Mouse (Mus musculus) erythroblast, adult 5-6 weeks (primary cell): ENCODE results near the gene Zfp39. TPM values are rescaled to one million over a fixed set of nuclear protein-coding genes. Genes with fewer than 3 reads are reported as not detected.

Experiments
- ATAC-seq: replicated peaks from 2 replicates; pipeline ENCODE4 v1.8.0; 2016; ENCODE audit warnings: moderate number of reproducible peaks, mild to moderate bottlenecking, moderate TSS enrichment, inconsistent platforms; ENCODE audit not compliant: poor library complexity, low FRiP score, severe bottlenecking
- total RNA-seq, 2 experiments: library from RNA; stranded (forward) in 1 of 2; stranded (reverse) in 1 of 2; fragments of 150-400 nt in 1 of 2; fragments of 200-764, 138-1000 nt in 1 of 2; gene quantifications; 2 replicates each; pipeline versions ENCODE4 v1.2.3 to v1.2.4; 2015 to 2017; ENCODE audit warnings: low replicate concordance in 2 of 2

The Zfp39 gene
- total RNA-seq, 2 experiments from 2014 or later = 15.2 to 19.8 TPM

DNA sequence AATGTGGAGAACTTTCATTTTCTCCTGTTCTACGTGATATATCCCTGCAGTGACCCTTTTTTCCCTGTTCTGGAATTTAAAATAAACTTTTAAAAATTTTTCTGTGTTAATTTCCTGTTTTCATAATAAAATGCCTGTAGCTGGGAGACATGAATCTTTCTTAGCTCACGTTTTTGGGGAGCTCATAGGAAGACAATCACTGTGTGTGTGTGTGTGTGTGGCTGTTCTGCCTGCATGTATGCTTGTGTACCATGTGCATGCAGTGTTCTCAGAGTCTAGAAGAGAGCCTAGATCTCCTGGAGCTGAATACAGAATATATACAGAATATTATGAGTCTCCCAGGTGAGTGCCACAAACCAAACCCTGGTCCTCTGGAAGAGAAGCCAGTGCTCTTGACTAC is 23.0 kb upstream of the Zfp39 start:
- no peak for ATAC-seq

DNA sequence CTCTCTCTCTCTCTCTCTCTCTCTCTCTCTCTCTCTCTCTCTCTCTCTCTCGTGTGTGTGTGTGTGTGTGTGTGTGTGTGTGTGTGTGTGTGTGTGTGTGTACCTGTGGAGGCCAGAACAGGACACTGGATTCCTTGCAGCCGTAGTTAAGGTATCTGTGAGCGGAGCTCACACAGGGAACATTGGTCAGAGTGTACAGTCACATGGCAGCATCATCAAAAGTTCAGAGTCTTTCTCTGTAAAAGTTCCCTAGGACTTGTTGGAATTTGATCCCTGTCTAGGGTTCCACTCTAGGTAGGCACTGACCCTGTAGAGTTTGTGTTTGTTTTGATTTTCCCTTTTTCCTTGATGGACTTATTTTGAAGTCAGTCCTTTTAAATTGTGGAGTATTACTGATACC is 22.6 kb upstream of the Zfp39 start:
- ATAC-seq = no peak

DNA sequence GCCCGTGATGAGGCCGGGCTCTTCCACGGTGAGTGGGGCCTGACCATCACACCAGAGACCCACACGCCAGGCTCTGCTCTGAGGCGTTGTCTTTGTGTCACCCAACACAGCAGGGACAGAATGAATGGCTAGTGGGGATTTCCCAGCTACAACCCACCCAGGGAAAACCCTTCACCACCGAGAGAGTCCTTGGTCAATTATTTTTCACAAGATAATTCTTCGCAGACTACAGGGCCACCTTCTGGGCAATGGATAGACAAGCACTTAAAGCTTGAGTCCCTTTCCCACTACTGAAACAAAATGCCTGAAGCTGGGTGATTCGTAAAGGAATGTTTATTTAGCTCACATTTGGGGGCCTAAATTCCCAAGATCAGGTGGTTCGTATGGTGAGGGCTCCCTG is 18.4 kb upstream of the Zfp39 start:
- no peak for ATAC-seq

DNA sequence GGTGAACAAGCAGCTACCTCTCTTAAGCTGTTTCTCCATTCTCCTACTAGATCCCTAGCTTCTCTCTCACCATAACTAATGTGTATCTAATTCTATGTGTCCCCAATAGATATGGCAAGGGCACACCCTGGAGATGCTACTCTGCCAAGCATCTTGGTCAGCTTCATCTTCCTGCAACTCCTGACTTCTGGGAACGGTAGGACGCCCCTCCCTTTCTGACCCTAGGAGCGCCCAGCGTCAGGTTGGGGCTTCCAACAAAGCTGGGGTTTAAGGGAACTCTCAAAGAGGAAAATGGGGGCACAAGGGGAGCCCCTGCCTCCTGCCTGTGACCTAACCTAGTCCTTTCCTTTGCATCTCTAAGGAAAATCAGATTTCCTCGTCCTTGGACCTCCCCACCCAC is 14.7 kb upstream of the Zfp39 start:
- ATAC-seq = peak; percentile 23

DNA sequence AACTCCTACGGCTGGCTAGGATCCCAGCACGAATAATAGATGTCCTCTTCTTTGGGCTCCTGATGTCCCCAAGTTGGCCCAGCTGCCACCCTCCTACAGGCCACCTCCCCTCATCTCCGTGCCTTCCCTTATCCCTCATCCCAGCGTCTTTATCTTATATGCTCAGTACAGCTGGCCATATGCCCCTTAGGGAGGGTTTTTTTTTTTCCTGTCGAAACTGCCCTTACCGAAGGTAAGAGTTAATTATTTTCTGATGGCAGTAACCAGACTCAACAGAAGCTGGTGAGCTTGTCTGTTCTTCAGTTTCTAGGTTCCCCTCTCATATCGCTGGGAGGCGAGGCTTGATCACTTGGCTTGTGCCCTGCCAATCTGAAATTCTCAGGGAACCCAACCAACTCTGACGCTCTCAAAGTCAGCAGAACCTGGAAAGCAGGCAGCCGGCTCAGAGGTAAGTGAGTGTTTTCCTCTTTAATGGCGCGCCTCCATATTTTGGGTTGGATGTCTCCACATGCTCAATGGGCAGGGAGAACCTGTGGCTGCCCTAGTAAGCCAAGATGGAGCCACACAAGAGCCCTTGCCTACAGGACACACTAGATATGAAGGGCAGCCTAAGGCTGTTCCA is 13.8 kb upstream of the Zfp39 start, which contains the start of gene Btnl10:
Btnl10 (plus strand) TSS at position 164 of the 622 bp plus-strand sequence.
- ATAC-seq = peak; percentile 63

DNA sequence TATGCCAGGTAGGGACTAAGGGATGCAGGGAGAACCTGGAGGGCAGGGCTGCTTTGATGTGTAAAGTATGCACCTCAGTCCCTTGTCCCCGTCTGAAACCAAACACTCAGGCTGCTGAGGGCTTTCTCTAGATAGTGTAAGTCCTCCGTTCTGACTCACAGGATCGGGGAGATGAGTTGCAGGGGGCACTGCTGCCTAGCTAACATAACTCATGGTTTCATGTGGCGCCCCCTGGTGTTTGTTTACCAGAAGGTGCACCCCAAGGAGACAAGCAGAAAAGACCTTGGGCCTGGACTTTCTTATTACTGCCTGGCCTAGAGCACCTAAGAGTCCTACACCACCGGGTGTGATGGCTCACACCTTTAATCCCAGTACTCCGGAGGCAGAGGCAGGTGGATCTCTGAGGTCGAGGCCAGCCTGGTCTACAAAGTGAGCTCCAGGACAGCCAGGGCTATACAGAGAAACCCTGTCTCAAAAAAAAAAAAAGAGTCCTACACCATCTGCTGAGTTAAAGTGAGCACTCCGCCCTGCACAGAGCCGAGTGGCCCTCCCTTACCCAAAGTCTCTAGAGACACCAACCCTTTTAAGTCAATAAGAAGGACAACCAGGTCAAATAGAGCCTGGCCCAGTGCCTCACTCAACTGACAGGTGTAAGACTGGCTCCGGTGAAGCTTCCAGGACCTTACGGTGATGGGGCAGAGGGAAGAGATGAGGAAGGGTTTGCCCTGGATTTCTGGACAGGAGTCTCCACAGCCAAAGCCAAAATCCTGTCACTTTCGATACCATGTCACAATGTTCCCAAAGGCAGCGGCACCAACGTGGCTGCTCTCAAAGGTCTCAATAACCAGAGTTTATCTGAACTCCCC is 13.1 kb upstream of the Zfp39 start:
- ATAC-seq = peak; percentile 59

DNA sequence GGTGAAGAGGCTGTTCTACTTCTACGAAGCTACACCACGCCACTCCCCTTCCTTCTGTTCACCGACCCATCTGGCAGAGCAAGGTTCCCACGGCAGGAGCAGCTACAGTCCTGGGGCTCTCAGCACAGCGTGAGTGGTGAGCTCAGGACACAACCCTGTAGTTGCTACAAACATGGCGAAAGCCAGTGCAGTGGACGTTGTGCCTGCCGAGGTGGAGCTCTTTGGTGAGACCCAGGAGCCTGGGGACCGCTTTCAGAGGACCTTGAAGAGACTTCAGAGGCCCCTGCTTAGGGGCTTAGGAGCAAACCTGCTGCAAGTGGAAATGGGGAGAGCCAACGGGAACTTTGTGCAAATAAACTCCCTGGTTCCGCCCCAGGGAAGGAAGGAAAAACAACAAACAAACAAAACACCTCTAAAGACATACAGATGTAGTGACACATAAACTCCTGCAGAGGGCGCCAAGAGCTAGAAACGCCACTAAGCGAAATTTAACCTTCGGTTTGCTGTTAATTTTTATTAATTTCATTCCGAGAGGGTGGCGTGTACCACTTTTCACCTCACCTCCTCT is 10.5 kb upstream of the Zfp39 start:
- peak; percentile 40 for ATAC-seq

DNA sequence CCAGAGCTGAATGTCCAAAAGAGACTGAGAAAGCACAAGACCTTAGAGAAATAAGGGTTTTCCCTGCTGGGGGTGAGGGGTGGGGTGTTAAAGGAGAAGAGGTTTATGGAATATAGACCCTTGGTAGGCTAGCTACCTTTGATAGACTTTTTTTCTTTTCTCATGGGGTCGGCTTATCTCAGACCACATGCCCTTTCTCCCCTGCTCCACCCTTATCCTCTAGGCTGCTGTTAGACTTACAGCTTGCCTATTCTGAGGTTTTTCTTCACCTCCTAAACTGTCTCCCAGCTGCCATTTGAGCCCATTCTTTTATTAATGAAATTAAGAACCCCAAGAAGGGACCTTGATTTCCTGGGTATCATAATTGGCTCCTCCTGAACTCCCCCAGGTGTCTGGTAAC is 9.8 kb upstream of the Zfp39 start:
- ATAC-seq = peak; percentile 37

DNA sequence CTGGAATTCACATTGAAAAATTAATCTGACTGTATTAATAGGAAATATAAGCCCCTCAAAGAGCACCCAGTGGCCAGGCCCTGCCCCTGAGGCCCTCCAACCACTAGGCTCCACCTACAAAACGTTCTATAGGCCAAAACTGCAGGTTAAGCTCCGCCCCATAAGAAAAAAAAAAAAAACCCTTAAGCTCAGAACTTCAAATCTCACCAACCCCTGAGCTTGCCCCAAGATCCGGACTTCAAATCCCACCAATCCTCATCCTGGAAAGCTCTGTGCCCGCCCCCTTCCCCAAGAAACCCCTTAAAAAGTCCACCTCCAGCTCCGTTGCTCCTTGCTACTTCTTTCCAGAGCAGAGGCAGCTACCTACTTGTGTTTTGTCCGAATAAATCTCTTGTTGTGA is 813 bp upstream of the Zfp39 start:
- peak; percentile 53 for ATAC-seq

DNA sequence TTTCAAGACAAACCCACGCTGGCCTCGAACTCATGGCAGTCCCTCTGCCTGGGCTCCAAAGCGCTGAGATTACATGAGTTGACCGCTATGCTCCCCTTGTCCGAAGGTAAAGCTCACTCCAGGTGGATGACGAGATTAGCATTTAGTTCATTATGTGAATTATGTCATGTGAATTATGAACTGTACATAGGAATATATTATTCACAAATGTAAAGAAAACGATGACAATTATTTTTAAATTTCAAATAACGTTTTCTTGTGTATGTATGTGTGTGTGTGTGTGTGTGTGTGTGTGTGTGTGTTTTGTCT is 339 bp upstream of the Zfp39 start:
- no peak; the same call in 1 of the 2 replicates for ATAC-seq

DNA sequence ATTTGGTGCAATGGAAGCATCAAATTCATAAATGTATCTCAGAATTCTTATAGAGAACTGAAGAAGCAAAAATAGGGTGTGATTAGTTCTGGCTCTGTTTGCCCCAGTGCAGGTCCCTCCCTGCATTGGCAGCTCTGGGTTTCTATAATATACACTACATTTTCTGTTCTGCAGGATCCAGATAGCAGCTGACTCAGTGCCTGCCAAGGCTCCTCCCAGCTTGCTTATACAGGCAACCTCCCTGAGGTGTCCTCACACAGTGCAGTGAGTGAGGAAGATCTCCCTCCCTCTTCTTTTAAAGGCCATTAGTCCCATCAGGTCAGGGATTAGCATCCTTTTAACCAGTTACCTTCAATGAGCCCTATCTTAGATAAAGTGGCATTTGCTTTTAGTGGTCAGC is 2.9 kb downstream of the Zfp39 start:
- peak; percentile 81 for ATAC-seq

DNA sequence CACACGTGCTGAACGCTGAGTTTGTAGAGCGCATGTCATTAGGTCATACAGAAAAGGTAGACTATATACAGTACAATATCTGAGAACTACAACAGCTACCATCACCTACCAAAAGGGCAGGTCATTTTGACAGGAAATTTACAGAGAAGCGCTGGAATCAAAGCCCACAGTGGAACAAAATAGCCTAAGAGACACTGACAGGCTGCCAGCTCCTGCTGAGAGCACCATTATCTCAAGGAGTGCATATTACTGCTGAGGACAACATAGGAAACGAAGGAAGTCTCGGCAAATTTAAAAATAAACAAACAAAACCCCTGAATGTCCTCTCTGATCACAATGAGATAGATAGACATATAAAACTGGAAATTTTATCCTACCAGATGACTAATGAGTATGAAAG is 6.5 kb downstream of the Zfp39 start:
- ATAC-seq = no peak

DNA sequence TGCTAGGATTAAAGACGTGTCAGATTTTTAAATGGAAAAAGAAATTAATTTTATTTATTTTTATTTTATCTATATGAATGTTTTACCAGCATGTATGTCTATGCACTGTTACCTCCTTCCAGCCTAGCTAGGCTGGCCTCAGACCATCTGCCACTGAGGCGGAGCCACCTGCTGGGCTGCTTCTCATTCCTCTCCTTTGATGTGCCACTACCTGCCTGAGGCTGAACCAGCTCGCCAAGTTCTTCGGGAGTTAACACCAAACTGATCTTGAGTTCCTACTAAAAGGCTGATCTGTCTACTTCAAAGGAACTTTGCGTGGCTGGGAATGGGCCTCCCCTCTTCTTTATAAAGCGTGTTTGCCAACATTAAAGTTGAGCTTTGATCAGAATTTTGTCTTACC is 9.6 kb downstream of the Zfp39 start:
- no peak for ATAC-seq

DNA sequence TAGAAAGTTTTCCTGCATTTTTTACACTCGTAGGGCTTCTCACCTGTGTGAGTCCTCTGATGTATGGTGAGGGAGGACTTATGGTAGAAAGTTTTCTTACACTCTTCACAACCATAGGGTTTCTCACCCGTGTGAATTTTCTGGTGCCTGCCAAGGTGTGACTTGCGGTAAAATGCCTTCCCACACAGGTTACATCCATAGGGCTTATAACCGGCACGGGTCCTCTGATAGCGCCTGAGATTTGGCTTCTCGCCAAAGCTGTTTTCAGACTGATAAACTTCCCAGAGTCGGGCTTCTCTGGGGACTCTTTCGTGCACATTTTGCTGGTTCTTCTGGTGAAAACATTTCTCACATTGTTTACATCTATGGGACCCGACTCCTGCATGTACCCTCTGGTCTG is 13.5 kb downstream of the Zfp39 start:
- no peak for ATAC-seq

DNA sequence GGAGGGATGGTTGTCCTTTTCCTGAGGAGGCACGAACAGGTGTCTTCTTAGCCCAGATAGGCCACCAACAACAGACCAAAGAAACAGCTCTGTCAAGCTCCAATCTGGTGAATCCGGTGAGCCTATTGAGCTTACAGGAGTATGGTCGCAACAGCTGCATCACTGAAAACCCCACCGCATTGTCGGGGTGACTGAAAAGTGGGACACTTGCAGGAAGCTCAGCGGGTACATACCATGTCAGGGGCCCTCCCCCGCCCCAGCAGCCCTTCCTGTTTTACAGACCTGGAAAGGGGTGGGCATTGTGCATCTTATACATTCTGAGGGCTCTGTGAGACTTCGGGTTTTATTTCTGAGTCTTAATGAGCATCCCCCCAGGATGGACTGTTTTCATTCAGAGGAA is 20.3 kb downstream of the Zfp39 start:
- ATAC-seq = no peak

DNA sequence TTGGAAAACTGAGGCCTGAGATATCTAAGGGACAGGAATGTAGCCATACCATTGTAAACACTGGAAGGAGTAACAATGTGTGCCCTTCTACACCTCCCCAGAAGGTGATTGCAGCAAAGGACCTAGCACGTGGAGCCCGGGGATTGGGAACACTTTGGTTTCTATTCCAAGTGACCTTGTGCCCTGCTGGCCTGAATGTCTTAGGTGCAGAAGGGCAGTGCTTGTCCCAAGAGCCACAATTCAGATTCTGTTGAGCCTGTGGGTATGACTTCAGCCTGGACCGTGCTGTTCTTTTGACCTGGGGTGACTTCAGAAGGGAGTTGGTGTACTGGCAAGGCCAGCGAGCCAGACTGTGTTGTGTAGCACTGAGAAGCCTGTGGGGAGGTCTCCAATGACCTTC is 33.1 kb downstream of the Zfp39 start:
- no peak for ATAC-seq

DNA sequence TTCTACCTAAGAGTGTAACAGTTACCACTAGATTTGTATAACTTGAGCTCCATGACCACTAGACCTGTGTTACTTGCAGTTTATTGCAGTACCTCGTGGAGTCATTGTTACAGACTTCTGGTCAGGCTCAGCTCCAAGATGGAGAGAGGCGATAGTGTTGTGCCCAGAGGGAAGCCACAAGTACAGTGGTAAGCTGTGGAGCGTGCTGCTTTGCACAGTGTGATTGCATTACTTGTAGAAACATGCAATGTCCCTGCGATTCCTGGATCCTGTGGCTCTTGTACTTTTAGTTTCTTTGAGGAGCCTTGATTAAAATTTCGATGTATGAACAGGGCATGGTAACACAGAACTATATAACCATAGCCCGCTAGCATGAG is 36.1 kb downstream of the Zfp39 start:
- ATAC-seq = no peak

DNA sequence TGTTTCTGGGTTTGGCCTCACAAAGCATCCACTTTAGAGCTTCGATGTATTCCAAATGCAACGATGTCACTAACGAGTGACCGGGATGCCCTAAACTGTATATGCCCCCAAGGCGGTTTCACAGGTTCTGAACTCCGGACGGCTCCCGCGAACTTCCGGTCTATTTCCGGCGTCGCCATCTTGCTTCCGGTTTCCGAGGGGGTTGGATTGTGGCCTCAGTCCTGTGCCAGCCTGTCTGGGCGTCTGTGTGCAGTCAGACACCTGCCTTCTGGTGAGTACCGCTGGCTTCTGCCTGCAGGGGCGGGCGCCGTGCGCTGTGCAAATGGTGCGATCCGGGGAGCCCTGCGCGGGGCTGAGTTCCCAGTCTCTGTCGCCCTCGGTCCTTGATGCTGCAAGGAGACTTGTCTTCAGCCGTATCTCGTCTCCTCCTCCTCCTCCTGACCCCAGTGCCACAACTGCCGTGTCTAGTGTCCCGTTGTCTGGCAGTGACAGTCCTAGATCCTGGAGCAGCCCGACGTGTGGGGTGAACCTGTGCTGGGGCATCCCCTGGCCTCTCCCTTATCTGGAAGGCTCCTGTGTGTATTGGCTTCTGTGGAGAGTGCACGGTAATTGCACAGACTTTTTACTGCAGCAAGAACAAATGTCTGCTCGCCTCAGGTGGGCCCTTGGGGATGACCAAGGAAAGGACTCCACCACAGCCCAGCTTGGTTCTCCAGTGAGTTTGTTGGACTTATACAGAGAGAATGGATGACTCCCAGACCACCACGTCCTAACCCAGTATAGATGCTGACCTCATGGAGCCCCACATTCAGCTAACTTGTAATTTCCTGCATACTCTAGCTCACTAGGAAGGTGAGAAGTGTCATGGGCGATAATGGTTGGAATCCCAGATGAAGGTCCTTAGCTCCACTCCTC is 36.7 kb downstream of the Zfp39 start, which contains the start of gene 2810021J22Rik:
2810021J22Rik (plus strand) TSS at position 178 of the 915 bp plus-strand sequence.
- ATAC-seq = peak; percentile 94

DNA sequence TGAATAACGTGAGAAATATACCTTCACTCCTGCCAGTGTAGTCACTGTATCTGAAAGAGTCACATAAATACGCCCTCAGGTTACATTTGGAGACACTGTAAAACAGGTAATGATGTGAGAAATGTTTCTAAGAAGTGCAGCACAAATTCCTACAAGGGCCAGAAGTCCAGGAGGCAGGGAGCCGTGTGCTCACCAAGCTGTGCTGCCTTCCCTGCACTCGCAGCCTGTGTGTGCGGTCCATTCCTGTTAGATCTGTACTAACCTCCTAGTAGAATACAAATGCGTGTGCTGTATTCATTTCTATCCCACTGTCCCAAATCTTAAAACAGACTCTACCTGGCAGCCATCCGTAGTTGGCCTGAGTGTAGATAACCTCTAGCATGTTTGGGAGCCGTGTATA is 43.3 kb downstream of the Zfp39 start:
- ATAC-seq = no peak

DNA sequence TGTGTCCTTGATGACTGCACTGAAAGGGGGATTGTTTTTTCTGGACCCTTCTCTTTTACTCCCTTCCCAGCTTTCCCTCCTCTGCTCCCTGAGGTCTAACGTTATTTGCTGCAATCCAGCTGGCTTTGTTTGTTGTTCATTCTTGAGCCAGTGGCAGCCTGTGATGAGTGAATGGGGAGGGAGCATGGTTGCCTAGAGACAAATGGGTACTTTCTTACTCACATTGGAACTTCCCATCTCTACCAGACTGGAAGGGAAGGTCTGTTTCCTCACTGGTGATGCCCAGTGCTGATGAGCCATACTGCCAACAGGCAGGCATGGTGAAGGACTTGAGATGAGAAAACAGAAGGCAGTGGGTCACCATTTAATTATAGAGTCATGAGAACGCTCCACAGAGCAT is 54.3 kb downstream of the Zfp39 start:
- ATAC-seq = no peak
